Mouse (Mus musculus): ENCODE data around the gene 2010300C02Rik.
"Not testable (repeated sequence)": the region's sequence is repeated elsewhere in the genome, so short reads cannot be mapped to it uniquely, and the experiment has no call there.

Gene 2010300C02Rik

DNA sequence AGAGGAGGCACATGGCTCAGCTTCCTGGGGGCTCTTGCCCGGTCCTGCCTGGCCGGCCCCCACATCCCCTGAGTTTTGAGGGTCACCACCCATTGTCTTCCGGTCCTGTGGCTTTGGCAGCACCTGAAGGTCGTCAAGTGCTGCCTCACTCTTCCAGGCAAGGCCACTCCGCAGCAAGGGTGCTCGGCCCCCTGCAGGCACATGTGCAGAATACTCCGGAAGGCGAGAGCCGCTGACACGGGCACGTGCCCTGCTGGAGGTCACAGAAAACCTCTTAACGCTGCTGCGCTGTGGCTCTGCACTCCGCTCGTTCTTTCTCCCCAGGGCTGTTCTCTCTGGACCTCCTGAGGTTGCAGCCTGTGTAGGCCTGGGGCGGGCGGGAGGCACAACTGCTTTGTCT is 95.7 kb downstream of the 2010300C02Rik start:
- DNase-seq (ENCODE audit: low spot score) = no peak

GRCm38 (mm10) chr1:37622049-37622448 is 97.8 kb downstream of the 2010300C02Rik start:
- no peak for DNase-seq (ENCODE audit: low spot score)

DNA sequence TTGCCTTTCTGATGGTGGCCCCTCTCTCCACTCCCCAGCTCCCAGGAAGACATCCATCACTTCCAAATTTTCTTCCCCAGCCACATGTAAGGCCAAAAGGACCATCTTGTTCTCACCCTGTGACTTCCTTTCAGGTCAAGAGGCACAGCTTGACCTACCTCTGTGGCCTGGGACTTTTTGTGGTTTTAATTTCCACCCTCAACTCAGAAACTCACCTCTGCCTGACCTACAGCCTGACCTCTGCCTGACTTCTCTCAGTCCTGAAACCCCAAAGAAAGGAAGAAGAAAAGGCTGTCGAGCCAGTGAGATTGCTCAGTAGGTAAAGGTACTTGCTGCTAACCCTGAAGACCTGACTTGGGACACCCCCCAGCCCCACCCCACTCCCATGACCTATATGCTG is 100.3 kb downstream of the 2010300C02Rik start:
- no peak for DNase-seq (ENCODE audit: low spot score)

- no peak for DNase-seq (ENCODE audit: low spot score)
Observed at GRCm38 (mm10) chr1:37617047-37617446, 102.8 kb downstream of the 2010300C02Rik start.

GRCm38 (mm10) chr1:37616569-37616968 is 103.3 kb downstream of the 2010300C02Rik start:
- no peak for DNase-seq (ENCODE audit: low spot score)

DNA sequence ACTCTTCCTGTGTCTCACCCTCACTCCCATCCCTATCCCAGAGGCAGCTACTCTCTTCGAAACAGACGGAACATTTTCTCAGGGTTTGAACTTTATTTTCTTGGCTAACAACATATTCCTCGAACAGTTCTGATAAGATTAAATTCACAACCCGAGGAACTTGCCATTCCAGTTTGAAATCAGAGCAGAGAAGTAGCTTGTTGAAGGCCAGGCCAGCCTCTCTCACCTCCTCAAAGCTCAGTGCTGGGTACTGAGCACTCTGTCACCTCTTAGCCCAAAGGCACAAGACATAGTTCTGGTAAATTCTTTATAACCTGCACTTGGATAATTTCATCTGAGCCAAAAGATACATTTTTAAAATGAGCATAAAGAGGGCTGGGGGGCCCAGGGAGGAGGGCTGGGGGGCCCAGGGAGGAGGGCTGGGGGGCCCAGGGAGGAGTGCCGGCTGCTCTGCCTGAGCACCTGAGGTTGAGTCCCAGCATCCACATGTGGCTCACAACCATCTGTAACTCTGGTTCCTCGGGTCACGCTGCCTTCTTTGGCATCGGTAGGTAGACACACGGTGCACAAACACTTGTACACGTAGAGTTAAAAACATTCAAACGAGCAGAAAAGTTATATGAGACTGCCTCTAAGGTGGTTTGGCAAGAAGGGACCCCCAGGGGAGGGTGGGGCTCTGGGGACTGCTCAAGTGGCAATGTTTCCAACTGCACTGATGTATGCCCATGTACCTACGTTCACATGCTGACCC is 104.4 kb downstream of the 2010300C02Rik start:
- no peak for DNase-seq (ENCODE audit: low spot score)

- no peak for DNase-seq (ENCODE audit: low spot score)
Observed at GRCm38 (mm10) chr1:37614836-37615235, 105.0 kb downstream of the 2010300C02Rik start.

DNA sequence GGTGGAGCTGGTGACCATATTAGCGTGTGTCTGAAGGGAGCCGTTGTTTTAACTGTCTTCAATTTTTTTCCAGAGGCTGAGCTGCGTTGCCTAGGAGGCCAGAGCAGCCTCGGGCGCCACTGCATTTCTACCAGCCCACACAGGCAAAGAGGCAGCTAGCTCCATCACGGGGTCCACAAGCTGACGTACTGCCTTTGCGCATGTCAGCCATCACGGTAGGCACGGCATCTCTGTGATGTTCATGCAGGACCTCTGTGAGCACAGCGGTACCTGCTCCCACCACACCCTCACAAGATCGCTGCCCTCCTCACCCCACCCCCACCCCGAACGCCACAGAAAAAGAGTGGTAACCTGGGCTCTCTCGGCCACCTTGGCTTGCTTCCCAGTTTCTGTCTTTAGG is 105.8 kb downstream of the 2010300C02Rik start:
- DNase-seq (ENCODE audit: low spot score) = no peak

DNA sequence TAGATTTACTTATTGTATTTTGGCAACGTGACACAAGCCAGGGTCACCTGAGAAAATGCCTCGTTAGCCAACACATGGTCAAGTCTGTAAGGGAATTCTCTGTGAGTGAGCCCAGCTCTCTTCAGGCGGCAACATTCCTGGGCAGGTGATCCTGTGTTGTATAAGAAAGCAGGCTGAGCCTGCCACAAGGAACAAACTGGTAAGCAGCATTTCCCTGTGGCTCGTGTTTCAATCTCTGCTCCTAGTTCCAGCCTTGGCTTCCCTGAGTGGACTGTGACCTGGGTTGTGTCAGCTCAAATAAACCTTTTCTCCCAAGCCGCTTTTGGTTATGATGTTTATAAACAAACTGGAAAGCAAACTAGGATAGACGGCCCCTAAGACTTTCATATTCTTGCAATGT is 108.9 kb downstream of the 2010300C02Rik start:
- no peak for DNase-seq (ENCODE audit: low spot score)

- DNase-seq (ENCODE audit: low spot score) = no peak
Observed at GRCm38 (mm10) chr1:37610242-37610641, 109.6 kb downstream of the 2010300C02Rik start.

DNA sequence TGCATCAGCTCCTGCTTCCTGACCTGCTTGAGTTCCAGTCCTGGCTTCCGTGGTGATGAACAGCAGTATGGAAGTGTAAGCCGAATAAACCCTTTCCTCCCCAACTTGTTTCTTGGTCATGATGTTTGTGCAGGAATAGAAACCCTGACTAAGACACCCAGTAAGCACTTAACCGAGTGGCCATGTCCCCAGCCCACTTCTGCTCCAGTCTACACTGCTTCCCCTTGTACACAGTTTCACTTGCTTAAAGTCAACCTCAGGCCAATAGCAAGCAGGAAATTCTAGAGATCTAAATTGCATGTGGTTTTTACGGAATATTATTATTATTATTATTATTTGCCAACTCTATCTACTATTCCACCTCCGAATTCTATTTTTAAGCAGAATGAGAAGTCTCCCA is 114.2 kb downstream of the 2010300C02Rik start:
- DNase-seq (ENCODE audit: low spot score) = not testable (repeated sequence)

DNA sequence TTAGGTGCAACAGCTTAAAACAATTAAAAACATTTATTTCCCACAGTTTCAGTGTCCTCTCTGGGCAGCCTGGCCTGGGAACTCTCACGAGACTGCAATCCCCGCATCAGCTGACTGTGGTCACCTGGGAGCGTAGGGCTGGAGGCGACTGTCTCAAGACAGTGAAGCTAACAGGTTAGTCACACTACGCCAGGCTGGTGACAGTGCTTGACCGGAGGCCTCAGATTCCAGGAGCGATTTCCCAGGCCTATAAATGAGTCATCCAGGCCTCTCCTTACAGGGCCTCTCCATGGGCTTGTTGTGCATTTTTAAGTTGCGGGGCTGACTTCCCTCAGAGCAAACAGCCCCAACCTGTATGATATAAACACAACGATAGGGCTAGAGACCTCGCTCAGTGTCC is 116.7 kb downstream of the 2010300C02Rik start:
- no peak for DNase-seq (ENCODE audit: low spot score)

DNA sequence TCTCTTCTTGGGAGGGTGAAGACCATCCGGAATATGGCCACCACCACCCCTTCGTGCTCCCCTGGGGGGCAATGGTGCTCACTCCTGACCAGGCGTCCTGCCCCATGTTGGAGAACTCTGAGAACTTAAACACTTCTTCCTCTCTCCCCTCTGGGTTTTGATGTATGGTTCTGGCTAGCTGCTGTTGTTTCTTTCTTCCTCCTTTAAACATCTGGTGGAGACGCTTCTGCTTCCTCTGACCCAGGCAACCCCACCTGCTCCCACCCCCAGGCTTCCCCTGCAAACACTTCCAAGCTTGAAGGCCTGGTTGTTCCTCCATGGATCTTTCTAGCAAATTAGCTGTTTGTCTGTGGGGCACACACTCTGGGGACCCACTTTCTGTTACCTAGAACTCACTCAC is 117.6 kb downstream of the 2010300C02Rik start:
- DNase-seq (ENCODE audit: low spot score) = no peak

DNA sequence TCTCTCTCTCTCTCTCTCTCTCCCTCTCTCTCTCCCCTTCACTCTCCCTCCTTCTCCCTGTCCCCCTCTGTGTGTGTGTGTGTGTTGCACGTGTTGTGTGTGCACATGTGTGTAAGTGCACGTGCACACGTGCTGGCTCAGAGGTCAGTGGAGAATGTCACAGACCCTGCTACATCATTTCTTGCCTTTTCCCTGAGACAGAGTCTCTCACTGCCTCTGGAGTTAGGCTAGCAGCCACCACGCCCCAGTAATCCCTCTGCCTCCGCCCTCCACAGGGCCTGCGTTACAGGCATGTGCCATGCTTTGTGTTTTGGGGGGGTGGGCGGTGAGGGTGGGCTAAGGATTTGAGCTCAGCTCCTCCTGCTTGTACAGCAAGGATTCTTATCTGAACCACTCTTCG is 118.4 kb downstream of the 2010300C02Rik start:
- no peak for DNase-seq (ENCODE audit: low spot score)

- no peak for DNase-seq (ENCODE audit: low spot score)
Observed at GRCm38 (mm10) chr1:37600640-37601175, 119.2 kb downstream of the 2010300C02Rik start.

DNA sequence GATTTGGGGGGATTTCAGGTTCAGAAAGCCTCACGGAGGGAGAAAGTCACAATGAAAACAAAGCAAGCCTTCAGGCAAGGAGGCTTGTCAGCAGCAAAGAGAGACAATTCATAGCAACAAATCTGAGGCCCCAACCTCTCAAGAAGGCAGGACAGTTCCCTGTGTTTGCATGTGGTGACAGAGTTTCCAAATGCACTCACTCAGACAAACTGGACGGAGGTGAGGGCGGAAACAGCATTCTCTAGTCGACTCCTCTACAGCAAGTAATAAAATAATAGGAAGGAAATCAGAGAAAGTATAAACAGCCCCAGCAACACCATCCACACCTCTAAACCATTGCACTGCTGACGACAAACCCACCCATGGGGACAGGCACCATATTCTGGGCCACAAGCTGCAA is 120.9 kb downstream of the 2010300C02Rik start:
- no peak for DNase-seq (ENCODE audit: low spot score)

- not testable (repeated sequence) for DNase-seq (ENCODE audit: low spot score)
Observed at GRCm38 (mm10) chr1:37594812-37595211, 125.1 kb downstream of the 2010300C02Rik start.

DNA sequence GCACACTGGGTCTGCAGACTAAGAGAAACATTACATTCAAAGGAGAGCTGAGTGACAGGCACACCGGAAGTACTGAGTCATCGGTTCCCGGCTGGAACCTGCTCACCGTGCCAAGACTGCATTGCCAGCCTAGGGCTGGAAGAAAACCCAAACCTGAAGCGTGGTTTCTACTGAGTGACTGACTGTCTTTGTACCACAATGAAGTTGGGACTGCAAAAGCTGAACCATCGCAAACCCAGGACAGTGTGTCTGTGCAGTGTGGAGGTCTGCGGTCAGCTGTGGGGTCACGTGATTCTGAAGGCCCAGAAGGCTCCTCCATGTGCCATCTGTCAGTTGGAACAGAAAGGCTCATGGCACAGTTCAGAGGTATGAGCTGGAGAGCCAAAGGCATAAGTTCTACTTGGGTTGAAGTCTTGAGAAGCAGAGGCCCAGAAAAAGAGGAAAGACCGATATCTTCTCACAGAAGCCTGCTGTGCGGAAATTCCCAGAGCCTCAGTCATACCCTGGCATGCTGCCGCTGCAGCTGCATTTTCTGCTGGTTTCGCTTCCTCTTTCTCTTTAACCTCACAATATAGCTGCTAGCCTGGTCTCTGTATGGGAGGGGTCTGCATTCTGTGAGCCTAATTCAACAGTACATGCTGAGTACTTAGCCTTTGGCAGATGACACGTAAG is 133.9 kb downstream of the 2010300C02Rik start:
- DNase-seq (ENCODE audit: low spot score) = no peak

GRCm38 (mm10) chr1:37583795-37584464 is 136.0 kb downstream of the 2010300C02Rik start:
- no peak for DNase-seq (ENCODE audit: low spot score)

GRCm38 (mm10) chr1:37583167-37583566 is 136.7 kb downstream of the 2010300C02Rik start:
- DNase-seq (ENCODE audit: low spot score) = no peak

DNA sequence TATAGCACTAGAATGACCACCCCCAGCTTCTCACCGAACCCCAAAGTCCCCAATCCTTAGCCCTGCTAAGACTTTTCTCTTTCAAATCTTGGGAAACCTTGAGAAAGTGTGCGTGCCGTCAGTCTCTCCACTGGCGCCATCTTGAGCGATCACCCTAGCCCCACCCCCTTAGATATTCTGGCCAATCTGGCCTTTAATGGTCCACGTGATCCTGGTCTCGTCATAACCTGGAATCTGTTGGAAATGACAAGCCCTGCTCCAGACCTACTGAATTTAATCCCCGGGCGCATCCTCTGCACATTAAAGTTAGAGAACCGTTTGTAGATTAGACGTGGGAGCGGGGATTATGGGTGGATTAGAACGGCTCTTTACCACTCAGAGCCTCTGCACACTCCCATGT is 140.2 kb downstream of the 2010300C02Rik start:
- no peak for DNase-seq (ENCODE audit: low spot score)

DNA sequence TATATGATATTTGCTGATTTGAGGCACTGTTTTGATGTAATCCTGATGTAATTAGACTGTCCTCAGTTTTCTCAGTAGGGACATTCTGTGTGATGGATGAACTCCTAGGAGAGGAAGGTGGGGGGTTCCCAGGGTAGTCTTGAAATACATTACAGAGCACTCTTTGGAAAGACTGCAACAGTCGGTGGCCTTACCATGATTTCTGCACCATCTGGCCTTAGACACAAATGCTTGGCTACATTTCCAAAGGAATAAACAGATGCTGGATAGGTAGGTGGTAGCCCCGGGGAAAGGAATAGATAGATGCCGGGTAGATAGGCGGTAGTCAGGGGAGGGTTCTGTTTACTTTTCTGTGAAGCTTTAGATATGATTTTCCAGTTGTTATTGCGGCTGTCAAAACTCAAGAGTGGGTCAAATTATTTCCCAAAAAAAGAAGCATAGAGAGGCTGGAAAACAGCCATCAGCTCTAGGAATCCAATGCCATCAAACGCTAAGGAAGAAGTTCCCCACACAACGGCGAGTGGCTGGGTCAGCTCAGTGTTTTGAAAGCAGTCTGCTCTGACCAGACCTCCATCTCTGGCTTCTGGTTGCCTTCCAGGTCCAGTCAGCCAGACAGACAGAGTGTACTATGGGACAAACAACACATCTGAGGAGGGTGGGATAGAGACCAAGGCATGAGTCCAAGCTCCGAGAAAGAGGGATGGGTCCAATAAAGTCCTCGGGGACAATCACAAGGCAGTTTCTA is 147.2 kb downstream of the 2010300C02Rik start:
- DNase-seq (ENCODE audit: low spot score) = no peak
